Mouse (Mus musculus) frontal cortex, postnatal 36 days (tissue): ENCODE data around the gene Olfr649.

Source experiments
- DNase-seq, 2 experiments: peaks; one replicate each; pipeline ENCODE4 v3.0.0; 2022; ENCODE audit warnings: low spot score in 2 of 2

Olfr649 gene

GRCm38 (mm10) chr7:104195885-104196284, at the start of gene Olfr649:
Gene Olfr649, minus strand, starts transcription at chr7:104195985.
- DNase-seq, result no peak

- DNase-seq, result peak in 1 of 2 experiments; percentile 2
Observed at GRCm38 (mm10) chr7:104244287-104245181, 48.7 kb upstream of the Olfr649 start, which contains the start of gene Trim34a. Gene Trim34a, plus strand, starts transcription at chr7:104244457.

DNA sequence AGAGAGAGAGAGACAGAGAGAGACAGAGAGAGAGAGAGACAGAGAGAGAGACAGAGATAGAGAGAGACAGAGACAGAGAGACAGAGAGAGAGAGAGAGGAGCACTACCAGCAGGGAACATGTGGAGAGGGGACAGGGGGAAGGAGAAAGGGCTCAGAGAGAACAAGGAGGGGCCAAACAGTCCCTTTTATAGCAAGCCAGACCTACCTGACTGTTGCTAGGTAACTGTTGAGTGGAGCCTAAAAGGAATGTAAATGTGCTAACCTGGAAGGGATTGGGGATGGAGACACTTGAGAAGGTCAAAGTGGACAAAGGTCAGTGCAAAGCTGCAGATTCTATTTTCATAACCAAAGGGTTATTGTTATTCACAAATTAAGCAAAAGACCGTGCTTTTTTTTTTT, 47.8 kb upstream of the Olfr649 start:
- DNase-seq, result no peak

DNA sequence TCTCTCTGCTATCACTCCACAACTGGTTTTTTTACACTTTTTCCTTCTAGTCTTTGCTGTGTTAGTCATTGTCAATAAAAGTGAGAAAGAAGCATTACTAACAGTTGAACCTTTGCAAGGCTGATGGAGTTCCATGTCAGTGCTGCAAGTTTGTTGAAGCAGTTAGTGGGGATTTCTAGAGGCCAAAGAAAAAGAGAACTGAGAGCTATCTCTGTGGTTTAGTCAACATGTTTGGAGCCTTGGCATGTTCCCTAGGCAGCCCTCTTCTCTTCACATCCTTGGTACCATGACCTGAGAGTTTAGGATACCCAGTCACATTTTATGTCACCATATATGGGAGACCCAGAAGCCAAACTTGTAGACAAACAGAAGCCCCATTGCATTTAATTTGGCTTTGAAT, 45.1 kb upstream of the Olfr649 start:
- DNase-seq, result no peak

- DNase-seq, result no peak
Observed at GRCm38 (mm10) chr7:104231203-104231602, 35.4 kb upstream of the Olfr649 start.

DNA sequence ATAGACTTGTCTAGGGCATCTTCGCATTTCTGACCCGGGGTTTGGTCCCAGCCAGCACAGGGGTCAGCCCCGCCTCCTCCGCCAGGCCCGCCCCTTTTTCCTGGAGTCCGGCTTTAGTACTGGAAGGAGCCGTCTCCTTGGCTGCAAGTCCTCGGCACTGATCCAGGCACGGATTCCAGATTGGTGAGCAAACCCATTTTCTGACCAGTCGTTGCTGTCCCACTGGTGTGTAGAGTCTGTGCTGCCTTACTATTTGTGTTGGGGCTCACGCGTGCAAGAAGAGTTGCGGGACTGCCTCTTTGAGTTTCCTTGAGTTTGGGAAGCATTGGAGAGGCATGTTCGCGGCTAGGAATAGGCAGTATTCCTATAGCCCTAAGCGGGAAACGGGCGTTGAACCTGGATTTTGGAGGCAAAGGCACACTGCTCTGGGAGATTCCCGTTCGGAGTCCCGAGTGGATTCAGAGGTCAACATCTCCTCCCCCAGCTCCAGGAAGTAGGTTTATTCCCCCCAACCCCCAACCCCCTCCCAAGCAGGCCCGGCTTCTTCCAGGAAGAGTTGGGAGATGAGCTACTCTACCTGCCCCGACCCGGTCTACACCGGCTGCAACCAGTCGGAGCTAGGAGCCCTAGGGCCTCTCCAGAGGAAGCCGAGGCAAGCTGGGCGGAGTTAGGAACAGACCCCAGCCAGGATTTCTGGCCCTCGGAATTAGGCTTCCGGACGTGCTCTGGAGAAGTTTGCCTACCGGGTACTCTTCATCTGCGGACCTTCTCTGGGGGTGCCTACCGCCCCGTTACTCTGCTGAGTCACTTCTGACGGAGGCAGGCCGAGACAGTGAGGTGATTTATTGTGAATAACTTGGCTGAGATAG, 23.1 kb upstream of the Olfr649 start, which contains the start of gene Trim6:
Trim6 (plus strand) TSS at position 93 of the 869 bp plus-strand sequence.
- DNase-seq, result peak in 1 of 2 experiments; percentile 3

GRCm38 (mm10) chr7:104217881-104218280, 22.1 kb upstream of the Olfr649 start:
- no peak for DNase-seq

DNA sequence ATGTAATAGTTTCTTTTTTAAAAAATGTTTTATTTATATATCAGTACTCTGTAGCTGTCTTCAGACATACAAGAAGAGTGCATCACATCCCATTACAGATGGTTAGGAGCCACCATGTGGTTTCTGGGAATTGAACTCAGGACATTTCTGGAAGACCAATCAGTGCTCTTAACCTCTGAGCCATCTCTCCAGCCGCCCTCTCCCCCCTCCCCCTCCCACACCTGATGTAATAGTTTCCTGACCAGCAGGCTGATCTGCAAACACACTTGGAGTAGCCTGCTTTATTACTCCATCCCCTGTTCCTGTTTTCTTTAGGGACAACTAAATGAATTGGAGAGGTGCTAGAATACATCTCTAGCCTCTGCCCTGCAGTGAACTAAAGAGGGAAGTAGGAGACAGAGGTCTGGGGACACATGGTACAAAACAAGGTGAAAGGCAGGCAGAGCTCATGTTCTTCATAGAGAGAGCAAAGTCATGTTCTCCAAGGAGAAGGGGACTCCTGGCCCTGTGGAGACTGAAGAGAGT, 20.3 kb upstream of the Olfr649 start:
- DNase-seq, result no peak

DNA sequence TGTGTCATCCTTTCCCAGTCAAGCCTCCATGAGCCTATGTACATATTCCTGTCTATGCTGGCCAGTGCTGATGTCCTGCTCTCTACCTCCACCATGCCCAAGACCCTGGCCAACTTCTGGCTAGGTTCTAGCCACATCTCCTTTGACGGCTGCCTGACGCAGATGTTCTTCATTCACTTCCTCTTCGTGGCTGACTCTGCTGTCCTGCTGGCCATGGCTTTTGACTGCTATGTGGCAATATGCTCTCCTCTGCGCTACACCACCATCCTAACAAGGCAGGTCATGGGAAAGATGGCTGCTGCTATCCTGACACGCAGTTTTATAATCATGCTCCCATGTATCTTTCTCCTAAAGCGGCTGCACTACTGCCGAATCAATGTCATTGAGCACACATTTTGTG, 10.4 kb upstream of the Olfr649 start:
- no peak for DNase-seq

DNA sequence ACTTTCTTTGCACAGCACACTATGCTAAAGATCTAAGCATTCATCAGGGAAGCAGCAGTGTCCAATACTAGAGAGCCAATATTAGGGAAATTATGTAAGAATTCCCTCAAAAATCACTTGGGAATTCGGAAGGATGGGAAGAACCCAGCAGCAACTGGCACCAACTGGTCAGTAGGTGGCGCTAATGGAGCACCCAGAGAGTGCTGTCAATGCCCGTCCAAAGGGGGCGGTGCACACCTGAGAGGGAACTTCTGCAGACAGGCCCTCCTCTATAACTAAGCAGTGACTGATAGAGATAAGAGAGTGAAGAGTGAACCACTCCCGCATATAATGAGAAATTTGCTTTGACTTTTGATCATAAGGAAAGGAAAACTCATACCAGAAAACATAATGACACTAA, 4.0 kb upstream of the Olfr649 start:
- peak; percentile 24 to 38 for DNase-seq

DNA sequence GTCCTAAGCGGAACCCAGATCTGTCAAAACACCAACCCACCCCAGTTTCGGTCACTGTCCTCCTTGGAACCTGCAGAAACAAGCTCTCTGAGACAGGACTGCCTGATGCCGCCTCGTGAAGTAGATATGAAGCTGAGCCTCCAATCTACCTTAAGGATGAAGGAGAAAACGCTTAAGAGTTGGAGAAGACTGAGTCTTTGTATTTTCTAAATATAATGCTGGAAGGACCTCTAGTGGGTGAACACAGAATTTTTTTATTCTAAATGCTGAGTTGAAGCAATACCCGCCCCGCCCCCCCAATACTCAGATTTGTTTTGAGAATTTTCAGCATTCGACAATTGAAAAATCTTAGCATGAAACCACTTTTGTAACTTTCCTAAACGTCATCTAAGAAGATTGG, 4.5 kb downstream of the Olfr649 start:
- no peak for DNase-seq

GRCm38 (mm10) chr7:104183292-104183691, 12.5 kb downstream of the Olfr649 start, which contains the start of gene Olfr648:
Gene Olfr648, minus strand, starts transcription at chr7:104183392.
- DNase-seq, result no peak

GRCm38 (mm10) chr7:104179074-104179473, 16.7 kb downstream of the Olfr649 start:
- DNase-seq, result no peak

GRCm38 (mm10) chr7:104178422-104179054, 17.2 kb downstream of the Olfr649 start:
- no peak for DNase-seq

GRCm38 (mm10) chr7:104175085-104175484, 20.7 kb downstream of the Olfr649 start:
- no peak for DNase-seq

- DNase-seq, result no peak
Observed at GRCm38 (mm10) chr7:104169634-104170204, 26.1 kb downstream of the Olfr649 start.

DNA sequence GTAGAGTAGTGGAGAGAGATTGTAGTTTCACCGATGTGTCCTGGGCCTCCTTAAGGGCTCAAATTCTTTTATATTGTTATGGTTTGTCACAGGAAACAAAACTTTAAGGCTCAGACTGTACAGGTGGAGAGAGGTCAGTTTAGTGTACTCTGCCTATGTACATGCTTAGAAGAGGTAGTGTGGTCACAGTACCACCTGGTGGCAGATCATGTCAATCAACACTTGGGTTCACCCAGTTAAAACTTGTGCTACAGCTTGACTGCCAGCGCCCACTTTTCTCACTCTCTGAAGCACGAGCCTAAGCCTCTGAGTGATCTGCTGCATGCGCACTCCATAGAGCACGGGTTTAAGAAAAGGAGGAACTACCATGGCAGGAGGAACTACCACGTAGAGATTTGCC, 28.7 kb downstream of the Olfr649 start:
- no peak for DNase-seq

DNA sequence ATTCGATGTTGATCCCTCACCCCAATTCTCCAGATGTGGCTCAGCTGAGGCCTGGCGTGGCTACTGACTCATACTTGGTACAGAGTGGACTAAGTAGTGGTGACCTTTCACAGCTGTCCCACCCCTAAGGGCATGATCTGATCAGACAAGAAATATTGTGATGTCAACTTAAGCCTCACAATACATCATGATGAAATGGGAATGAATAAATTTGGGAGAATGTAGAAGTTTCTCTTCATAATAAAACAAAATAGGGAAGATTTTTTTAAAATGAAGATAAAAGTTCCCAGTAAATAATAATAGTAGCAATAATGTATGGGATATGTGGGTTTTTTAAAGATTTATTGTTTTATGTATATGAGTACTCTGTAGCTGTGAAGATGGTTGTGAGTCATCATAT, 45.3 kb downstream of the Olfr649 start, which contains the start of gene Ubqlnl:
Ubqlnl (minus strand) TSS at position 101 of the 400 bp plus-strand sequence.
- no peak for DNase-seq

DNA sequence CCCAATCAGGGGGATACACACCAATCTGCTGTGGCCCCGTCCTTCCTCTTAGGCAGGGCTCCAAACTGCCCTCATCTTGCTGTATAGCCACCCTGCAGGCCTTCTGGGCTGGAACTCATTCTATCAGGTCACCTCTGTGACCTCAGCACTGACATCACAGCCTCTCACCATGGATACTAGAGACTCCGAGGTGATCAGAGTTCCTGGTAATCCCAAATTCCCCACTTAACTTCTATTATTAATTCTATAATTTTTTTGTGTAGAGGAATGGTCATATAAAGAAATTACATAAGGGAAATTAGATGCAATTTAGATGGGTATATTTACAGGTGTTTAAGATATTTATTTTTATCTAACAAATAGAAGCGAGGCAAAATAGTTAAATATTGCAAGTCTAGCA, 52.6 kb downstream of the Olfr649 start, which contains the start of gene Ubqln3:
Ubqln3 (minus strand) TSS at position 101 of the 400 bp plus-strand sequence.
- no peak for DNase-seq
